Mouse (Mus musculus) CH12.LX (cell line): Measurements from ENCODE around the gene Nfkb2. TPM values are rescaled to one million over a fixed set of nuclear protein-coding genes. Genes with fewer than 3 reads are reported as not detected.
A peak's percentile ranks its signal among the peaks of the same experiment; 100 is the strongest.

Experiments used
- DNase-seq: peaks from one replicate; pipeline ENCODE4 v3.0.0-alpha.2; 2013; ENCODE audit errors: extremely low read depth
- H3K27ac ChIP-seq: 2 replicates; pipeline ENCODE4 v1.5.1; 2012; ENCODE audit warnings: low read depth, mild to moderate bottlenecking, control low read depth, moderate library complexity; ENCODE audit not compliant: insufficient read depth
- H3K27me3 ChIP-seq: replicated peaks from 2 replicates; pipeline ENCODE3; 2012; ENCODE audit warnings: inconsistent platforms
- H3K36me3 ChIP-seq, 2 experiments: replicated peaks in 1 of 2; 2 replicates each; pipeline versions ENCODE3 to v1.6.1; 2012; ENCODE audit warnings: inconsistent platforms in 1 of 2, low read length in 1 of 2, mild to moderate bottlenecking in 1 of 2, mixed read lengths in 1 of 2, moderate library complexity in 1 of 2; ENCODE audit not compliant: control insufficient read depth in 1 of 2, insufficient read depth in 1 of 2
- H3K4me1 ChIP-seq, 2 experiments: 2 replicates each; pipeline ENCODE4 v1.6.1; 2012; ENCODE audit warnings: inconsistent platforms in 1 of 2, moderate library complexity in 1 of 2; ENCODE audit not compliant: insufficient read depth in 2 of 2, control insufficient read depth in 1 of 2
- H3K4me2 ChIP-seq: 2 replicates; pipeline ENCODE4 v1.6.1; 2012; ENCODE audit warnings: low read depth, mild to moderate bottlenecking, control low read depth; ENCODE audit not compliant: poor library complexity, insufficient read depth, severe bottlenecking
- H3K4me3 ChIP-seq, 3 experiments: fragments of 150-350 bp in 1 of 3; sonication (generic) in 1 of 3; replicated peaks in 1 of 3; 2 replicates each; pipeline versions ENCODE3 to v1.5.1; 2011 to 2012; ENCODE audit warnings: low read depth in 2 of 3, low read length in 2 of 3, mild to moderate bottlenecking in 2 of 3, moderate library complexity in 2 of 3, control low read depth in 1 of 3, improper control_type of control experiment in 1 of 3, inconsistent platforms in 1 of 3, mixed read lengths in 1 of 3; ENCODE audit not compliant: poor library complexity in 1 of 3
- H3K79me2 ChIP-seq: replicated peaks from 2 replicates; pipeline ENCODE4 v1.6.1; 2012; ENCODE audit warnings: mild to moderate bottlenecking, moderate library complexity; ENCODE audit not compliant: control insufficient read depth, poor library complexity, insufficient read depth, severe bottlenecking; ENCODE audit errors: extremely low read depth
- H3K9ac ChIP-seq: 2 replicates; pipeline ENCODE4 v1.6.1; 2012; ENCODE audit warnings: low read depth, mild to moderate bottlenecking, control low read depth, moderate library complexity; ENCODE audit not compliant: insufficient read depth
- H3K9me3 ChIP-seq: replicated peaks from 2 replicates; pipeline ENCODE3; 2012; ENCODE audit warnings: low read length, inconsistent platforms, mixed read lengths
- BHLHE40 ChIP-seq: IDR thresholded peaks from 2 replicates; pipeline ENCODE4 v1.6.1; 2011; ENCODE audit warnings: mild to moderate bottlenecking, low read depth, low read length, improper control_type of control experiment
- CHD1 ChIP-seq: IDR thresholded peaks from 2 replicates; pipeline ENCODE4 v1.6.1; 2012; ENCODE audit warnings: low read depth, low read length, improper control_type of control experiment, inconsistent platforms
- CHD2 ChIP-seq: IDR thresholded peaks from 2 replicates; pipeline ENCODE4 v1.6.1; 2011; ENCODE audit warnings: low read length, improper control_type of control experiment
- CTCF ChIP-seq, 2 experiments: IDR thresholded peaks in 1 of 2; conservative IDR thresholded peaks in 1 of 2; 2 replicates each; pipeline ENCODE4 v1.5.1; 2011 to 2012; ENCODE audit warnings: low read depth in 2 of 2, low read length in 2 of 2, improper control_type of control experiment in 1 of 2, inconsistent platforms in 1 of 2, mild to moderate bottlenecking in 1 of 2, moderate library complexity in 1 of 2
- E2F4 ChIP-seq: IDR thresholded peaks from 2 replicates; pipeline ENCODE4 v1.6.1; 2011; ENCODE audit warnings: low read depth, low read length, improper control_type of control experiment; ENCODE audit not compliant: insufficient replicate concordance
- ELF1 ChIP-seq: IDR thresholded peaks from 2 replicates; pipeline ENCODE4 v1.6.1; 2014; ENCODE audit warnings: low read depth, mild to moderate bottlenecking, inconsistent platforms, low read length, improper control_type of control experiment
- EP300 ChIP-seq: IDR thresholded peaks from 2 replicates; pipeline ENCODE4 v1.6.1; 2011; ENCODE audit warnings: low read length, improper control_type of control experiment
- ETS1 ChIP-seq: conservative IDR thresholded peaks from 2 replicates; pipeline ENCODE4 v1.6.1; 2012; ENCODE audit warnings: low read depth, mild to moderate bottlenecking, inconsistent platforms, low read length, improper control_type of control experiment, moderate library complexity
- GABPA ChIP-seq: IDR thresholded peaks from 2 replicates; pipeline ENCODE4 v1.6.1; 2012; ENCODE audit warnings: low read depth, low read length, improper control_type of control experiment, inconsistent platforms; ENCODE audit not compliant: insufficient replicate concordance
- HCFC1 ChIP-seq: IDR thresholded peaks from 2 replicates; pipeline ENCODE4 v1.6.1; 2012; ENCODE audit warnings: low read depth, mild to moderate bottlenecking, inconsistent platforms, low read length, improper control_type of control experiment
- IRF4 ChIP-seq: IDR thresholded peaks from 2 replicates; pipeline ENCODE4 v1.6.1; 2014; ENCODE audit warnings: low read depth, mild to moderate bottlenecking, inconsistent platforms, low read length, improper control_type of control experiment
- JUN ChIP-seq: IDR thresholded peaks from 2 replicates; pipeline ENCODE4 v1.6.1; 2011; ENCODE audit warnings: low read depth, mild to moderate bottlenecking, low read length, improper control_type of control experiment, moderate library complexity; ENCODE audit not compliant: insufficient read depth
- JUND ChIP-seq: conservative IDR thresholded peaks from 2 replicates; pipeline ENCODE4 v1.6.1; 2011; ENCODE audit warnings: low read depth, low read length, improper control_type of control experiment
- KAT2A ChIP-seq: IDR thresholded peaks from 2 replicates; pipeline ENCODE4 v1.6.1; 2012; ENCODE audit warnings: low read length, improper control_type of control experiment, inconsistent platforms; ENCODE audit not compliant: insufficient replicate concordance
- MAFK ChIP-seq: IDR thresholded peaks from 2 replicates; pipeline ENCODE4 v1.6.1; 2011; ENCODE audit warnings: low read length, improper control_type of control experiment; ENCODE audit not compliant: insufficient replicate concordance
- MAX ChIP-seq: IDR thresholded peaks from 2 replicates; pipeline ENCODE4 v1.6.1; 2011; ENCODE audit warnings: low read length, improper control_type of control experiment
- MAZ ChIP-seq: IDR thresholded peaks from 2 replicates; pipeline ENCODE4 v1.6.1; 2012; ENCODE audit warnings: low read depth, mild to moderate bottlenecking, inconsistent platforms, low read length, improper control_type of control experiment, moderate library complexity
- MEF2A ChIP-seq: IDR thresholded peaks from 2 replicates; pipeline ENCODE4 v1.6.1; 2014; ENCODE audit warnings: low read depth, mild to moderate bottlenecking, inconsistent platforms, low read length, improper control_type of control experiment, borderline replicate concordance
- MXI1 ChIP-seq: IDR thresholded peaks from 2 replicates; pipeline ENCODE4 v1.6.1; 2011; ENCODE audit warnings: mild to moderate bottlenecking, low read depth, low read length, improper control_type of control experiment
- MYC ChIP-seq: IDR thresholded peaks from 2 replicates; pipeline ENCODE4 v1.6.1; 2011; ENCODE audit warnings: low read depth, mild to moderate bottlenecking, improper control_type of control experiment, low read length
- NELFE ChIP-seq: IDR thresholded peaks from 2 replicates; pipeline ENCODE4 v1.6.1; 2011; ENCODE audit warnings: low read depth, low read length, improper control_type of control experiment
- NRF1 ChIP-seq: IDR thresholded peaks from 2 replicates; pipeline ENCODE4 v1.6.1; 2014; ENCODE audit warnings: low read depth, mild to moderate bottlenecking, inconsistent platforms, low read length, improper control_type of control experiment, moderate library complexity
- PAX5 ChIP-seq: IDR thresholded peaks from 2 replicates; pipeline ENCODE4 v1.6.1; 2012; ENCODE audit warnings: low read length, inconsistent platforms, mixed read lengths
- POLR2A ChIP-seq: IDR thresholded peaks from 2 replicates; pipeline ENCODE4 v1.6.1; 2011; ENCODE audit warnings: low read depth, mild to moderate bottlenecking, improper control_type of control experiment, low read length
- POLR2AphosphoS2 ChIP-seq: IDR thresholded peaks from 2 replicates; pipeline ENCODE4 v1.6.1; 2011; ENCODE audit warnings: low read depth, low read length, improper control_type of control experiment
- RAD21 ChIP-seq: IDR thresholded peaks from 2 replicates; pipeline ENCODE4 v1.6.1; 2011; ENCODE audit warnings: low read depth, mild to moderate bottlenecking, low read length, improper control_type of control experiment, moderate library complexity
- RCOR1 ChIP-seq: conservative IDR thresholded peaks from 2 replicates; pipeline ENCODE4 v1.6.1; 2012; ENCODE audit warnings: low read depth, mild to moderate bottlenecking, inconsistent platforms, low read length, improper control_type of control experiment
- SIN3A ChIP-seq: IDR thresholded peaks from 2 replicates; pipeline ENCODE4 v1.6.1; 2012; ENCODE audit warnings: low read length, improper control_type of control experiment, inconsistent platforms
- SMC3 ChIP-seq: IDR thresholded peaks from 2 replicates; pipeline ENCODE4 v1.6.1; 2011; ENCODE audit warnings: low read depth, low read length, improper control_type of control experiment
- TBP ChIP-seq: conservative IDR thresholded peaks from 2 replicates; pipeline ENCODE4 v1.6.1; 2011; ENCODE audit warnings: low read depth, low read length, improper control_type of control experiment
- TCF12 ChIP-seq: IDR thresholded peaks from 2 replicates; pipeline ENCODE4 v1.6.1; 2014; ENCODE audit warnings: low read depth, mild to moderate bottlenecking, inconsistent platforms, low read length, improper control_type of control experiment
- UBTF ChIP-seq: IDR thresholded peaks from 2 replicates; pipeline ENCODE4 v1.6.1; 2012; ENCODE audit warnings: low read depth, mild to moderate bottlenecking, inconsistent platforms, low read length, improper control_type of control experiment, moderate library complexity
- USF1 ChIP-seq: IDR thresholded peaks from 2 replicates; pipeline ENCODE4 v1.6.1; 2014; ENCODE audit warnings: low read depth, mild to moderate bottlenecking, inconsistent platforms, low read length, improper control_type of control experiment
- USF2 ChIP-seq: conservative IDR thresholded peaks from 2 replicates; pipeline ENCODE4 v1.6.1; 2011; ENCODE audit warnings: low read depth, low read length, improper control_type of control experiment
- ZC3H11A ChIP-seq: IDR thresholded peaks from 2 replicates; pipeline ENCODE4 v1.6.1; 2012; ENCODE audit warnings: low read depth, mild to moderate bottlenecking, inconsistent platforms, low read length, improper control_type of control experiment
- ZKSCAN1 ChIP-seq: IDR thresholded peaks from 2 replicates; pipeline ENCODE4 v1.6.1; 2012; ENCODE audit warnings: low read depth, inconsistent platforms, low read length, improper control_type of control experiment, borderline replicate concordance
- ZMIZ1 ChIP-seq: IDR thresholded peaks from 2 replicates; pipeline ENCODE4 v1.6.1; 2012; ENCODE audit warnings: low read depth, mild to moderate bottlenecking, inconsistent platforms, low read length, improper control_type of control experiment
- ZNF384 ChIP-seq: IDR thresholded peaks from 2 replicates; pipeline ENCODE4 v1.6.1; 2012; ENCODE audit warnings: low read depth, low read length, improper control_type of control experiment, inconsistent platforms
- dilution Hi-C: fragments of 300-500 bp; cut with MboI; formaldehyde crosslinking; loops from 2 replicates; pipeline ENCODE4 v1.14.3; 2020; ENCODE audit warnings: low sequenced_read_pairs; ENCODE audit not compliant: extremely low pct_unique_long_range_greater_than_20kb, extremely low pct_ligation_motif_present
- in situ Hi-C: fragments of 300-500 bp; cut with MboI; formaldehyde crosslinking; loops from 3 replicates; pipeline ENCODE4 v1.14.3; 2019; ENCODE audit warnings: low sequenced_read_pairs, low pct_ligation_motif_present, low pct_unique_long_range_greater_than_20kb, mixed read lengths
- polyA plus RNA-seq: library from polyadenylated mRNA; unstranded; fragments of >175 nt; gene quantifications from 2 replicates; pipeline ENCODE4 v1.2.1, GENCODE M21; 2012; ENCODE audit warnings: low read depth; ENCODE audit not compliant: insufficient read length
- total RNA-seq, 2 experiments: library from RNA; depleted of rRNA; stranded (reverse); fragments of 300-350 nt in 1 of 2; fragments of >200 nt in 1 of 2; gene quantifications; 2 replicates each; pipeline ENCODE4 v1.2.3; 2012 to 2014

The Nfkb2 gene
- total RNA-seq (2012; rRNA removed) (45.0 and 64.8 TPM in 2 replicates), total RNA-seq (2014; rRNA removed) (37.1 and 44.3 TPM in 2 replicates), polyA plus RNA-seq (67.5 and 71.7 TPM in 2 replicates)

- H3K27me3 ChIP-seq: no peaks in the 10 kb centered on the region
- in situ Hi-C loops (no loop called here), dilution Hi-C loops (no loop called here)
- no peak; the same call in 1 of the 2 replicates for TF ChIP-seq RCOR1
- no peak for TF ChIP-seq BHLHE40
- peak; percentile 74; the same call in 1 of the 2 replicates for TF ChIP-seq TCF12
- TF ChIP-seq CHD2: peak; percentile 79
- 0 out of 2 replicates have a peak, but pooled peaks have one; percentile 23 for TF ChIP-seq ZNF384
- peak; percentile 96 for TF ChIP-seq SIN3A
- peak; percentile 87 for TF ChIP-seq POLR2A
- TF ChIP-seq E2F4: peak; percentile 66; the same call in 1 of the 2 replicates
- peak; percentile 73 for TF ChIP-seq MEF2A
- no peak for TF ChIP-seq ZC3H11A
- TF ChIP-seq MAX: peak; percentile 62; the same call in 1 of the 2 replicates
- no peak for TF ChIP-seq ZKSCAN1
- TF ChIP-seq HCFC1: peak; percentile 51
- 0 out of 2 replicates have a peak, but pooled peaks have one; percentile 46 for TF ChIP-seq KAT2A
- TF ChIP-seq ELF1: peak; percentile 74
- TF ChIP-seq MYC: 0 out of 2 replicates have a peak, but pooled peaks have one; percentile 53
- TF ChIP-seq POLR2AphosphoS2: no peak; the same call in 1 of the 2 replicates
- TF ChIP-seq PAX5: no peak
- peak; percentile 96 for TF ChIP-seq ZMIZ1
- TF ChIP-seq GABPA: no peak
- TF ChIP-seq NRF1: peak; percentile 54
- TF ChIP-seq UBTF: no peak
- peak; percentile 52 for TF ChIP-seq RAD21
- peak; percentile 68 for TF ChIP-seq TBP
- TF ChIP-seq JUND: no peak
- TF ChIP-seq CHD1: peak; percentile 72; the same call in 1 of the 2 replicates
- TF ChIP-seq IRF4: peak; percentile 48
- TF ChIP-seq MAZ: 0 out of 2 replicates have a peak, but pooled peaks have one; percentile 79
- TF ChIP-seq MAFK: no peak; the same call in 1 of the 2 replicates
- TF ChIP-seq JUN: no peak
- no peak for TF ChIP-seq USF1
- peak; percentile 58 for TF ChIP-seq ETS1
- no peak; the same call in none of the 2 replicates for TF ChIP-seq MXI1
- peak; percentile 91 for TF ChIP-seq NELFE
- peak; percentile 74 for TF ChIP-seq SMC3
- TF ChIP-seq USF2: no peak
- peak; percentile 70 to 87 for TF ChIP-seq CTCF (conservative IDR thresholded peaks at IDR 0.05 in 1 of 2, IDR thresholded peaks at IDR 0.05 in 1 of 2; ENCODE audit: low read depth in 2 of 2, low read length in 2 of 2)
- TF ChIP-seq EP300: peak; percentile 53
- peak within 1 kb of the TSS; percentile 81 to 96 (median 95) for H3K4me3 ChIP-seq
- peak within 1 kb of the TSS; percentile 95 for H3K27ac ChIP-seq
- H3K79me2 ChIP-seq: peaks cover 6% of the 10 kb centered on the region
- H3K4me1 ChIP-seq: peaks cover 8 to 32% of the 10 kb centered on the region in 2 experiments
- no peaks in the 10 kb centered on the region for H3K9me3 ChIP-seq
- peaks cover 27 to 34% of the 10 kb centered on the region in 2 experiments for H3K36me3 ChIP-seq
- peak; percentile 96 for DNase-seq
- H3K4me2 ChIP-seq: peak within 1 kb of the TSS; percentile 77
- H3K9ac ChIP-seq: peak within 1 kb of the TSS; percentile 48
These were observed at the start of gene Nfkb2 for GRCm38 (mm10) chr19:46304216-46304841. Gene Nfkb2 (plus strand): TSS chr19:46304320.
